Mouse (Mus musculus) testis, adult 2 months (tissue): ENCODE results near the gene Map2k5. TPM values are rescaled to one million over a fixed set of nuclear protein-coding genes. Genes with fewer than 3 reads are reported as not detected.

ENCODE experiments used
- H3K27ac ChIP-seq: fragments of 200-500 bp; 2 replicates; pipeline ENCODE4 v1.5.1; 2012; ENCODE audit warnings: low read depth, low read length; ENCODE audit not compliant: control insufficient read depth, insufficient read depth
- H3K27me3 ChIP-seq: fragments of 200-500 bp; 2 replicates; pipeline ENCODE4 v1.6.1; 2012; ENCODE audit warnings: mild to moderate bottlenecking, low read length, moderate library complexity; ENCODE audit not compliant: control insufficient read depth, insufficient read depth
- H3K36me3 ChIP-seq: fragments of 200-500 bp; 2 replicates; pipeline ENCODE4 v1.6.1; 2012; ENCODE audit warnings: mild to moderate bottlenecking, low read length; ENCODE audit not compliant: control insufficient read depth, insufficient read depth
- H3K4me1 ChIP-seq: fragments of 200-500 bp; 2 replicates; pipeline ENCODE4 v1.6.1; 2012; ENCODE audit warnings: low read length; ENCODE audit not compliant: control insufficient read depth, insufficient read depth
- H3K4me3 ChIP-seq: fragments of 200-500 bp; 2 replicates; pipeline ENCODE4 v1.5.1; 2012; ENCODE audit warnings: low read depth, mild to moderate bottlenecking, low read length, moderate library complexity, mixed read lengths; ENCODE audit not compliant: control insufficient read depth
- CTCF ChIP-seq: fragments of 200-500 bp; IDR thresholded peaks from 2 replicates; pipeline ENCODE4 v1.5.1; 2012; ENCODE audit warnings: low read depth, mild to moderate bottlenecking, inconsistent platforms, low read length, moderate library complexity; ENCODE audit not compliant: control insufficient read depth, insufficient read depth, insufficient replicate concordance
- POLR2A ChIP-seq: fragments of 200-500 bp; IDR thresholded peaks from 2 replicates; pipeline ENCODE4 v1.6.1; 2012; ENCODE audit warnings: low read depth, mild to moderate bottlenecking, inconsistent platforms, low read length, moderate library complexity; ENCODE audit not compliant: control insufficient read depth
- polyA plus RNA-seq: library from polyadenylated mRNA; depleted of rRNA; stranded (reverse); fragments of >200 nt; gene quantifications from 2 replicates; pipeline ENCODE4 v1.2.3, GENCODE M21; 2012

Gene Map2k5
- polyA plus RNA-seq, 1 experiment, result 53.3 TPM

DNA sequence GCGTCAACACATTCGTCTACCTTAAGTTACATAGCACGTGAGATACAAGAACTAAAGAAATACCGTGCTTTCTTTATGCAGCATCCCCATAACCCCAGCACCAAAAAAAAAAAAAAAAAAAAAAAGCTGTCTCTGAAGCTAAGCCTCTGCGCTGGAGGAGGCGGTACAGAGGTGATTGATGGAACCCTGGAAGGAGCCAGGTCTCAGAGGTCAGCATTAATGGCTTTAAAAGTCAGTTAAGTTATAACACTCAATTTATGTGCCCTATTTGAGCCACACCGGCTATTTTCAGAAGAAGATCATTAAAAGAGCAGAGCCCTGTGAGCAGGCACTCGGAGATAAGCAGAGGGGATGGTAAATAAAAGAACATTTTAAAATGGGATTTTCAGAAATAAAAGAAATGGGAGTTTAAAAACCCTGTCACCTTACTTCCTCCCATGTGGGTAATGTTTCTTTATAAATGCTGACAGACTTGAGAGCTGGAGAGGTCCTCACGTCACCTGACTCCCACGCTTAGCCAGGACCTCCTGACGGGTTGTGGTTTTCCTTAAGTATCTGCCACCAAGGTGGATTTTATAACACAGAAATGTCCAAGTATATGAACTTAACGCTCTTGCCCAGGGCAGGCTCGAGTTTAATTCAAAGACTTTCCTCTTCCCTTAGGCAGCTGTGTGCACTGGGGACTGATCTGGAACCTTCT is 83.8 kb downstream of the Map2k5 start:
- Histone ChIP-seq H3K27ac (no peak overlapping the region), H3K36me3 (no peaks in the 10 kb centered on the region), H3K4me1 (no peaks in the 10 kb centered on the region), H3K4me3 (no peak overlapping the region), H3K27me3 (no peaks in the 10 kb centered on the region)
- TF ChIP-seq POLR2A (no peak), CTCF (no peak)

DNA sequence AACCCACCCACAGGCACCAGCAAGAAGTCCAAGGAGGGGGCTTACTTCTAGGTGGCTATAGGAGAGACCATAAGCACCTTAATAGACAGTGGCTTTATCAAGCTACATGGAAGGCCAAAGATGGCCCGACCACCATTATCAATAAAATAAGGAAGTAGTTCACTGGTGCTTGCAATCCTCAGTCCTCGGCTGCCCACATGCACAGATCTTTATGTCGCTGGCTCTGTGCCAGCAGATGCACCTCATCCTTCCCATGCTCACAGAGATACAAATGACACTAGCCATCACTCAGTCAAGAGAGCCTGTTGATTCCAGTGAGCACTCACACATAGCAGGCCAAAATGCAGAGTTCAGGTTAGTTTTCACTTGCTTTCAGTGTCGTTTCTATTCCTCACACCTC is 89.0 kb downstream of the Map2k5 start:
- Histone ChIP-seq H3K4me3 (no peak overlapping the region), H3K27me3 (no peaks in the 10 kb centered on the region), H3K36me3 (no peaks in the 10 kb centered on the region), H3K4me1 (no peaks in the 10 kb centered on the region), H3K27ac (no peak overlapping the region)
- TF ChIP-seq POLR2A, result no peak
- TF ChIP-seq CTCF, result no peak

GRCm38 (mm10) chr9:63284392-63284791 is 93.3 kb downstream of the Map2k5 start:
- H3K4me3 ChIP-seq, result no peak overlapping the region
- no peaks in the 10 kb centered on the region for H3K27me3 ChIP-seq
- H3K36me3 ChIP-seq, result no peaks in the 10 kb centered on the region
- TF ChIP-seq CTCF (no peak), POLR2A (no peak)
- H3K27ac ChIP-seq, result no peak overlapping the region
- no peaks in the 10 kb centered on the region for H3K4me1 ChIP-seq

GRCm38 (mm10) chr9:63281996-63282395 is 95.7 kb downstream of the Map2k5 start:
- Histone ChIP-seq H3K27me3 (no peaks in the 10 kb centered on the region), H3K4me3 (no peak overlapping the region), H3K36me3 (no peaks in the 10 kb centered on the region), H3K4me1 (no peaks in the 10 kb centered on the region), H3K27ac (no peak overlapping the region)
- no peak for TF ChIP-seq CTCF
- TF ChIP-seq POLR2A, result no peak

DNA sequence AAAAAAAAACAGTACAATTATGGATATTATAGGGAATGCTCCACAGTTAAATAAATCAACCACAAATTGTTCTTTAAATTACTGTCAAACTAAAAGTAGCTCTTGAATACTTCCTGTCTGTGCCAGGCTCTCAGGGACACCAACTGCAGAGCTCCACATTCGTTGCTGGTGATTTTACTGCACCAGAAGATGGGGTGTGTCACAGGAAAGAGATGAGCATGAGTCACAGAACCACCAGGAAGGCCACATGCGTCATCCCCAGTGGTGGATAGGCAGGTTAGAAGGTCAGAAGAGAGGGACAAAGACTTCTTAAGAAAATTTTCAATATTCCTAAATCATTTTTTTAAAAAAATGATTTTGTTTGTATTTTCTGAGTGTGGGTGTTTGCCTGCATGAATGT is 96.6 kb downstream of the Map2k5 start:
- no peaks in the 10 kb centered on the region for H3K36me3 ChIP-seq
- H3K4me3 ChIP-seq, result no peak overlapping the region
- no peak overlapping the region for H3K27ac ChIP-seq
- no peaks in the 10 kb centered on the region for H3K27me3 ChIP-seq
- H3K4me1 ChIP-seq, result no peaks in the 10 kb centered on the region
- no peak for TF ChIP-seq CTCF
- TF ChIP-seq POLR2A, result no peak

GRCm38 (mm10) chr9:63273781-63274180 is 103.9 kb downstream of the Map2k5 start:
- Histone ChIP-seq H3K4me3 (no peak overlapping the region), H3K4me1 (no peaks in the 10 kb centered on the region), H3K27ac (no peak overlapping the region), H3K36me3 (no peaks in the 10 kb centered on the region), H3K27me3 (no peaks in the 10 kb centered on the region)
- no peak for TF ChIP-seq CTCF
- TF ChIP-seq POLR2A, result no peak

DNA sequence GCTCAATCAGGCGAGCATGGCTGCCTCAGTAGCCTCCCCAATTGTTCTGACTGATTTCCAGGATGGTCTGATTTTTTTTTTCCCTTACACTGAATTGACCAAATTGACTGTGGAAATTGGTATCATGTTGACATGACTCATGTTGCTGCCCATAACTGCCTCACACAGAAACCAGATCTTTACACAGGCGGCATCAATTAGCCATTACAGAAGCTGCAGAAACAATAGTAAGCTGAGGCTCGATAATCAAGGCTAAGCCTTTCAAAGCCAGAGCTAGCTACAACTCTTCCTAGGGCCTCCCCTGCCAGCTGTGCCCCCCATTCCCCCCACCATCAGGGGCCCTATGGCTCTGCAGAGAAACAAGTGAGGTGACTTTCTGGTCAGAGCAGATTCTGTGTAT is 107.9 kb downstream of the Map2k5 start:
- TF ChIP-seq POLR2A (no peak), CTCF (no peak)
- no peak overlapping the region for H3K4me3 ChIP-seq
- H3K27me3 ChIP-seq, result no peaks in the 10 kb centered on the region
- H3K36me3 ChIP-seq, result no peaks in the 10 kb centered on the region
- no peaks in the 10 kb centered on the region for H3K4me1 ChIP-seq
- H3K27ac ChIP-seq, result no peak overlapping the region
